Mouse (Mus musculus) bone marrow, adult 2 months (tissue): ENCODE data around the gene Polrmt. TPM values are rescaled to one million over a fixed set of nuclear protein-coding genes. Genes with fewer than 3 reads are reported as not detected.

Experiments
- H3K27ac ChIP-seq: fragments of 200-500 bp; 2 replicates; pipeline ENCODE4 v1.5.1; 2012; ENCODE audit warnings: low read depth, mild to moderate bottlenecking, control low read depth, inconsistent platforms, low read length; ENCODE audit not compliant: control insufficient read depth, poor library complexity, insufficient read depth
- H3K4me1 ChIP-seq: fragments of 200-500 bp; 2 replicates; pipeline ENCODE4 v1.6.1; 2011; ENCODE audit warnings: low read length; ENCODE audit not compliant: control insufficient read depth, insufficient read depth
- H3K4me3 ChIP-seq: fragments of 200-500 bp; replicated peaks from 2 replicates; pipeline ENCODE3; 2011; ENCODE audit warnings: mild to moderate bottlenecking, low read depth, low read length, control low read depth; ENCODE audit not compliant: control insufficient read depth
- CTCF ChIP-seq: fragments of 200-500 bp; IDR thresholded peaks from 2 replicates; pipeline ENCODE4 v1.5.1; 2011; ENCODE audit warnings: low read length, control low read depth; ENCODE audit not compliant: control insufficient read depth, insufficient read depth
- POLR2A ChIP-seq: fragments of 200-500 bp; IDR thresholded peaks from 2 replicates; pipeline ENCODE4 v1.6.1; 2011; ENCODE audit warnings: low read depth, mild to moderate bottlenecking, control low read depth, low read length, borderline replicate concordance; ENCODE audit not compliant: control insufficient read depth
- WGBS: fragments of 180-500 bp; shearing (Covaris S2); methylation state at CpG from one replicate; pipeline ENCODE4 v1.1.7; 2018; 5-methylcytosine and 5-hydroxymethylcytosine counted together
- polyA plus RNA-seq: library from polyadenylated mRNA; stranded (reverse); fragments of >200 nt; gene quantifications from 2 replicates; pipeline ENCODE4 v1.2.4, GENCODE M21; 2011; ENCODE audit warnings: low replicate concordance; ENCODE audit not compliant: missing spikeins, insufficient read depth, insufficient read length

Gene Polrmt
- polyA plus RNA-seq, 1 experiment: 20.0 TPM

DNA sequence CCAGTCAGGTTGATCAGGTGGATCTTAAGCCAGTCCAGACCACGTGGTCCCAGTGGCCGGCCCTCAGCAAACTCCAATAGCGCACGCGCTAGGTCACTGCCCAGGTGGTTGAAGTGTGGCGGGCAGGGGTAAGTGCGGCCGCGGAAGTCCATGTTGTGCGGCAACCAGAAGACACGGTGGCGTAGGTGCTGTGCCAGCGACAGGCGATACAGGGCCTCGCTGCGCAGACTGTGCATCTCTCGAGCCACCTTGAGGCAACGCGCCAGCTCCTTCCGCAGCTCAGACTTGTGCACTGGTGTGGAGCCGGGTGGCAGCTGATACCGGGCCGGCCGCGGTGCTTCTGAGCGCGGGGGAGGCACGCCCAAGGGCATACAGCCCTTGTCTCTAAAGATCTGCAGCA is 7.1 kb downstream of the Polrmt start:
- H3K4me1 ChIP-seq: no peaks in the 10 kb centered on the region
- TF ChIP-seq CTCF (no peak), POLR2A (no peak)
- no peak overlapping the region for H3K27ac ChIP-seq
- WGBS: 90% methylated on average over 28 of the region's 28 CpGs
- no peak overlapping the region for H3K4me3 ChIP-seq

DNA sequence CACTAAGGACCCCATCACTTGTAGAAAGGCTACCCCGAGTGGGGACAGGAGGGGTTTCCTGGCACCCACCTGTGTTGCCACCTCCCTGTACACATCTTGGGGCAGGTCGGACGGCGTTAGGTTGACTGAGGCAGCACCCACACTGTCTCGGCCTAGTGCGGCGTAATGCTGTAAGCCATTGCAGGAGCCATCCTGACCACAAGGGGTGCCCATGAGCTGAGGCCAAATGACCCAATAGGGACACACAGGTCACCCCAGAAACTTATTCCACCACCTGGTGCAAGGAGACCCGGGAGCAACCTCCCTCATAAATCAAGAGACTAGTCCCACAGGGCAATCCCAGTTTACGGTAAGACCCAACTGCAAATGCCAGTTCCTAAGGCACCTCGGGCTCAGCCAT is 8.1 kb downstream of the Polrmt start:
- no peak overlapping the region for H3K4me3 ChIP-seq
- 93% methylated on average over 10 of the region's 10 CpGs for WGBS
- 0 out of 2 replicates have a peak, but pooled peaks have one; percentile 14 for TF ChIP-seq POLR2A
- peak; percentile 70 for TF ChIP-seq CTCF
- H3K4me1 ChIP-seq: no peaks in the 10 kb centered on the region
- H3K27ac ChIP-seq: no peak overlapping the region

DNA sequence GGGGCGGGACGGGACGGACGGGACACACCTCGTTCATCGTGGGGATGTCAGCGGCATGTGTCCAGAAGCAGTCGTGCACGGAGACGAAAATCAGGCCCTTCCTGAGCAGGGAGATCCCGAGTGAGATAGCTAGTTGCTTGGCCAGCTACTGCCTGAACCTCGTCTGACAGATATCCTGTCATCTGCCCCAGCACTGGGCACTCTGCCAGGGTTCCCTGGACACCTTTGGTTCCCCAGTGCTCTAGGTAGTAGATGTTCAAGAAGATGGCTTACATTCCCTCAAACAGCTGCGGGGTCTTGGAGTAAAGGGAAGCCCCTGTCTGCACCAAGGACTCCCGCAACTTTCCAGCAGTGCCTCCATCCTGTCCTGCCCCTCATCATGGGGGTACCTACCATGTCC is 9.7 kb downstream of the Polrmt start:
- WGBS: 86% methylated on average over 13 of the region's 14 CpGs
- TF ChIP-seq CTCF: no peak
- H3K4me1 ChIP-seq: no peaks in the 10 kb centered on the region
- no peak overlapping the region for H3K27ac ChIP-seq
- no peak overlapping the region for H3K4me3 ChIP-seq

DNA sequence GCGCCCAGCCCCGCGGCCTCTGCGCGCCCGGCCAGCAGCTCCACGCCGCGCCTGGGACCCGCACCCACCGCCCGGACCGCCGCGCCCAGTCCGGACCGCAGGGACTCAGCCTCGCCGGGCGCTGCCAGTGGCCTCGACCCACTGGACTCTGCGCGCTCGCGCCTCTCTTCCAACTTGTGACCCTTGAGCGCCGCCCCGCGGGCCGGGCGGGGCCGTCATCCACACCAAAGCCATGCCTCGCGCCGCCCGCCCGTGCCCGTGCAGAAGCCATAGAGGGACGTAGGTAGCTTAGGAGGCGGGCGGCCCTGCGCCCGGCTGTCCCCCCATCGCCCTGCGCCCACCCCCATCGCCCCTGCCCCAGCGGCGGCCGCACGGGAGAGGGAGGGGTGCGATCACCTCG is 11.0 kb downstream of the Polrmt start:
- H3K4me1 ChIP-seq: no peaks in the 10 kb centered on the region
- TF ChIP-seq CTCF (no peak), POLR2A (no peak)
- H3K4me3 ChIP-seq: no peak overlapping the region
- no peak overlapping the region for H3K27ac ChIP-seq
- WGBS: 92% methylated on average over 52 of the region's 52 CpGs

DNA sequence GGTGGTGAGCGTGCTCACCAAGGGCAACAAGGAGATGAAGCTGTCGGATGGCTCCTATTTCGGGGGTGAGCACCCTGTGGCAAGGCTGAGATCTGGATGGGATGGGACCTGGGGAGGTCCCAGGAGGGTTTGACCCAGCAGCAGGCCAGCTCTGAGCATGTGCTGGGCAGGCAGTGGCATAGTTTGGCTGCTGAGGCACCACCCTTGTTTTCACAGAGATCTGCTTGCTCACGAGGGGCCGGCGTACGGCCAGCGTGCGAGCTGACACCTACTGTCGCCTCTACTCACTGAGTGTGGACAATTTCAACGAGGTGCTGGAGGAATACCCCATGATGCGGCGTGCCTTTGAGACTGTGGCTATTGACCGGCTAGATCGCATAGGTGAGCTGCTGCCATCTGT is 12.5 kb downstream of the Polrmt start:
- 92% methylated on average over 15 of the region's 15 CpGs for WGBS
- Histone ChIP-seq H3K4me1 (no peaks in the 10 kb centered on the region), H3K27ac (no peak overlapping the region)

DNA sequence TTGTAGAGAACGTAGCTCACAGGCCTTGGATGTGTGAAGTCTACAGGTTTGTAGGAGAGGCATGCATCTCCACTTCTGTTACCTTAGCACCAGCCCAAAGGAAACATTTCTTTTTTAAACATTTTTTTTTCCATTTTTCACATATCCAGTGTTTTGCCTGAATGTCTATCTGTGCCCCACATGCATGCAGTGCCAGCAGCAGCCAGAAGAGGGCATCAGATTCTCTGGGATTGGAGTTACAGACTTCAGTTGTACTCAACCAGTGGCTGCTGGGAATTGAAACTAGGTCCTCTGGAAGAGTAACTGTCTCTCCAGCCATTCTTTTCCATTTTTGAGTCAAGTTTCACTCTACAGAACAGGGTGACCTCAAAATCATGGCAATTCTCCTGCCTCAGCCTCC is 13.9 kb downstream of the Polrmt start:
- H3K4me3 ChIP-seq: no peak overlapping the region
- no peaks in the 10 kb centered on the region for H3K4me1 ChIP-seq
- TF ChIP-seq CTCF (peak; percentile 65), POLR2A (no peak)
- H3K27ac ChIP-seq: no peak overlapping the region
- 89% methylated on average over 1 of the region's 1 CpGs for WGBS

More for the DNA sequence above, 12.5 kb downstream of the Polrmt start:
- H3K4me3 ChIP-seq: no peak overlapping the region
- no peak for TF ChIP-seq POLR2A
- no peak for TF ChIP-seq CTCF

DNA sequence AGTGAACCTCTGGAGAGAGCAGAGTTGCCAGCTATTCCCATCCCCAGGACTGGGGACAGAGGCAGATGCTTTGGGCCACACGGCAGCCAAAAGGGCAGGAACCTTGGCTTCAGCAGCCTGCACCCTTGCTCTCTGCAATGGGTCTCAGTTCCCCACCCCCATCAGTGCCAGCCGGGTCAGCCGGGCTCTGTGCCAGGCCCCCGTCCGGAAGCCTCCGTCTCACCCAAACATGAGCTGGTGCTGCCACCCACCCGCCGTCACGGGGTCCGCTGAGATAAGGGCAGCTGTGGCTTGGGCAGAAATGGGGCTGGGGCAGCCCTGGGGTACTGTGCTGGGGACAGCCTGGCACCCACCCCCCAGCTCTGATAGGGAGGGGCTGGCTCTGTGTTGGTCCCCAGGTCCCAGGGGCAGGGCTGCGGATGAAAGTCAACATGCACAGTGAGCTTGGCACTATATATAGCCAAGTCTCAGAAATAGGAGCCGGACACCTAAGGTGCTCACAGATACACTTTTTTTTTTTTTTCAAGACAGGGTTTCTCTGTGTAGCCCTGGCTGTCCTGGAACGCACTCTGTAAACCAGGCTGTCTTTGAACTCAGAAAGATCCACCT is 16.9 kb downstream of the Polrmt start:
- no peak overlapping the region for H3K4me3 ChIP-seq
- H3K4me1 ChIP-seq: no peaks in the 10 kb centered on the region
- WGBS: 44% methylated on average over 13 of the region's 13 CpGs
- TF ChIP-seq POLR2A: no peak
- TF ChIP-seq CTCF: no peak
- H3K27ac ChIP-seq: no peak overlapping the region

DNA sequence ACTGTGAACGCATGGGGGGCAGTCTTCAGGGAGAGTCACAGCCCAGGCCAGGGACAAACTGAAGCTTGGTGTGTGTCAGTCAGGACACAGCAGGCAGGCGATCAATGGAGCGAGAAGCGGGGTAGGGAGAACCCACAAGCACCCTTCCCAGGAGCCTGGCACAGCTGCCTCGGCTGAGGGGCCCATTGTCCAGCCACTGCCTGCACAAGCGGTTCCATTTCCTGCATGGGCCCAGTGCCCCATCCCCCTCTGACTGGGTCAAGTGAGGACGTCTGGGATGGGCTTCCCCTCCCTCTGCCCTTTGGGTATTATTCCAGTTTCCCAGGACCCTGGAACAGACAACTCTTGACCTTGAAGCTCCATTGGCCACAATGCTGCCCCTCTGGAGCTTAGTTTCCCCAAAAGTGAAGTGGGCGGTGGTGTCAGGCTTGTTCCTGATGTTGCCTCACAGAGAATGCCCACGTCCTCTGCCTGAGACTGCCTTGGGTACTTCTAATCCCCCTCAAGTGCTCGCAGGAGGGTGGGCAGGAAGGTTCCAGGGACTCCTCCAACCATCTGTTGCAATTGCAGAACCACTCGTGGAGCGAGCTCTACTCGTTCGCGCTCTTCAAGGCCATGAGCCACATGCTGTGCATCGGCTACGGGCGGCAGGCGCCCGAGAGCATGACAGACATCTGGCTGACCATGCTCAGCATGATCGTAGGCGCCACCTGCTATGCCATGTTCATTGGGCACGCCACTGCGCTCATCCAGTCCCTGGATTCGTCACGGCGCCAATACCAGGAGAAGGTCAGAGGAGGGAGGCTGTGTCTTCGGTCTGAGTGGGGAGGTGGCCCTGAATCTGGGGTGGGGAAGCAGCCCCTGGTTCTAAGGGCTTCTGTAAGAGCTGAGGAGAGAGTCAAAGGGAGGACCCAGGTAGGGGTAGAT is 17.8 kb downstream of the Polrmt start:
- 58% methylated on average over 28 of the region's 28 CpGs for WGBS
- Histone ChIP-seq H3K27ac (no peak overlapping the region), H3K4me3 (no peak overlapping the region), H3K4me1 (no peaks in the 10 kb centered on the region)
- no peak for TF ChIP-seq CTCF
- TF ChIP-seq POLR2A: no peak

DNA sequence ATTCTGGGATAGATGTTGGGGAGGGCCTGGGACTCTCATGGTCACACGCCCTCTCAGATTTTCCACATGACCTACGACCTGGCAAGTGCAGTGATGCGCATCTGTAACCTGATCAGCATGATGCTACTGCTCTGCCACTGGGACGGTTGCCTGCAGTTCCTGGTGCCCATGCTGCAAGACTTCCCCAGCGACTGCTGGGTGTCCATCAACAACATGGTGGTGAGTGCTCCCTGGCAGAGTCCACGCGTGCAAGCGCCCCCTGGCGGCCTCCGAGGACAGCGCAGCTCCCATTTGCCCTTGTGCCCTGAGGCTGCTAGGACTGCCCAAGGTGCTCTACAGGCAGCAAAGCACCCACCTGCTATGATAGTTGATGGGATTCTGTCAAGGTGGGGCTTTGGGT is 20.3 kb downstream of the Polrmt start:
- Histone ChIP-seq H3K4me1 (no peaks in the 10 kb centered on the region), H3K4me3 (no peak overlapping the region), H3K27ac (no peak overlapping the region)
- TF ChIP-seq POLR2A (no peak), CTCF (peak; percentile 82)
- 35% methylated on average over 11 of the region's 11 CpGs for WGBS

DNA sequence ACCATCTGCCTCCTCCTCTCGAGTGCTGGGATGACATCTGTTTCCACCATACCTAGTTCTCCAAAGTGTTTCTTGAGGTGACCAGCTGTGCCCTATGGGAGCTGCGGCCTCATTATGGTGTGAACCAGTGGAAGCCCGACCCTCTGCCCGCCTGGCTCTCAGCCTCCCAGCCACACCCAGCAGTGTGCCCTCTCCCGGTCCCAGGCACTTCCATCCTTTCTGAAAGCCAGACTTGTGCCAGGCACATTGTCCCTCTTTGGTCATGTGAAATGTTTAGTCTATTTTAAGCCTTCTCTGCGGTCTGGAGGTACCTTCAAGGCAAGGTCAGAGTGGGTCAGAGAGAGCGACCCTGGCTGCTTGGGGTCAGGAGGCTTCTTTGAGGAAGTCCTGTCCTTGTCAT is 22.7 kb downstream of the Polrmt start:
- TF ChIP-seq POLR2A (no peak), CTCF (no peak)
- WGBS: 70% methylated on average over 7 of the region's 7 CpGs
- Histone ChIP-seq H3K27ac (no peak overlapping the region), H3K4me1 (no peaks in the 10 kb centered on the region), H3K4me3 (no peak overlapping the region)
